In the genomic region with DNA sequence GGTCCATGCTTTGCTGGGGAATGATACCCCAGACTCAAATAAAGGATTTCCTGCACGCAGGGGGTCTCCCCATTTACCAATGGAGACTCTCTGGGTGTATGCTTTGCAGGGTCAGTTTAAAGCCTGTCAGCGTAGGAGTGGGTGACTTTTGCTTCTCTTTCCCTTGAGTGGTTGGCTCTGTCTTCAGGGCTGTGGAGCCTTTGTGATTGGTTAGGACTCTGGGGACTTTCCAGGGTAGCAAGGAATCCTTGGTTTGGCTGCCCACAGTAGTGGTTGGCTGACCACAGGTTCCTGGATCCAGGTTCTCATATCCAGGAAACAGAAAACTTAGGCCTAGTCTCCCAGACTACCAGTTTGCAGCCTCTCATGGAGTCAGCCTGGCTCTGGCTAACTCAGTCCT, we compare ENCODE assay signal across 10 mouse cellular contexts.
DNase-seq lines count a peak whose midpoint lies in the region; ATAC-seq lines count a peak whose summit lies in the region.
"Had no signal": no experiment of that assay in that cellular context is flagged by ENCODE, and none has a peak within 500 bp of the region (broad histone marks: within the 10 kb centered on the region; RNA-seq: fewer than 3 reads in every experiment).

No protein-coding gene starts in this region.

- H3K9ac ChIP-seq in kidney, embryonic 16.5 days (replicated peaks; ENCODE audit: low read length), result no peak overlapping the region
- no peak overlapping the region for H3K9ac ChIP-seq in forebrain, embryonic 13.5 days
- no peak overlapping the region for H3K9ac ChIP-seq in midbrain, embryonic 12.5 days (replicated peaks)

- DNase-seq in kidney, postnatal 25 days, result no peak
- DNase-seq in embryonic facial prominence, embryonic 10.5 days (ENCODE audit: low spot score), result no peak
- DNase-seq in cerebellum, adult 8-10 months, result no peak
- no peak for DNase-seq in left cerebral cortex, adult 9 months (ENCODE audit: low spot score in 2 of 2)

- no peaks in the 10 kb centered on the region for H3K27me3 ChIP-seq in kidney, embryonic 16.5 days (ENCODE audit: insufficient read depth, low read length)
- H3K27me3 ChIP-seq in embryonic facial prominence, embryonic 10.5 days (replicated peaks; ENCODE audit: low read depth, poor library complexity, severe bottlenecking), result no peaks in the 10 kb centered on the region
- no peaks in the 10 kb centered on the region for H3K27me3 ChIP-seq in forebrain, embryonic 13.5 days
- no peaks in the 10 kb centered on the region for H3K27me3 ChIP-seq in midbrain, embryonic 12.5 days
- H3K27me3 ChIP-seq: Patski had no signal

- peak overlapping the region; percentile 11; the same call in 1 of the 2 replicates for H3K27ac ChIP-seq in kidney, embryonic 16.5 days (ENCODE audit: low read length)
- H3K27ac ChIP-seq in embryonic facial prominence, embryonic 10.5 days (replicated peaks), result peak overlapping the region; percentile 81
- H3K27ac ChIP-seq in forebrain, embryonic 13.5 days, result peak overlapping the region; percentile 88
- H3K27ac ChIP-seq in midbrain, embryonic 12.5 days (replicated peaks), result peak overlapping the region; percentile 78; the same call in 1 of the 2 replicates

- peaks cover 18% of the 10 kb centered on the region for H3K4me1 ChIP-seq in kidney, embryonic 16.5 days (ENCODE audit: insufficient read depth, low read length)
- H3K4me1 ChIP-seq in embryonic facial prominence, embryonic 10.5 days, result peaks cover 25% of the 10 kb centered on the region
- H3K4me1 ChIP-seq in forebrain, embryonic 13.5 days, result peaks cover 28% of the 10 kb centered on the region
- H3K4me1 ChIP-seq in midbrain, embryonic 12.5 days, result peaks cover 23% of the 10 kb centered on the region

- peak; percentile 33; the same call in 1 of the 2 replicates for ATAC-seq in kidney, embryonic 16.5 days (ENCODE audit: low FRiP score, low TSS enrichment)
- no peak for ATAC-seq in forebrain, embryonic 13.5 days
- ATAC-seq in midbrain, embryonic 12.5 days (ENCODE audit: low FRiP score, low read depth), result no peak
- no peak for ATAC-seq in granulocyte monocyte progenitor cell, adult 5-6 weeks (replicated peaks; ENCODE audit: poor library complexity, severe bottlenecking)
- ATAC-seq: inflammation-experienced regulatory T-cells, adult 6 months had no signal

- no peaks in the 10 kb centered on the region for H3K36me3 ChIP-seq in kidney, embryonic 16.5 days (ENCODE audit: insufficient read depth, low read length)
- peaks cover 5% of the 10 kb centered on the region; the same call in 1 of the 2 replicates for H3K36me3 ChIP-seq in embryonic facial prominence, embryonic 10.5 days (replicated peaks)
- H3K36me3 ChIP-seq in forebrain, embryonic 13.5 days (ENCODE audit: poor library complexity, severe bottlenecking), result no peaks in the 10 kb centered on the region
- H3K36me3 ChIP-seq in midbrain, embryonic 12.5 days, result no peaks in the 10 kb centered on the region

- H3K4me3 ChIP-seq in kidney, embryonic 16.5 days (ENCODE audit: low read length), result no peak overlapping the region
- H3K4me3 ChIP-seq in embryonic facial prominence, embryonic 10.5 days, result no peak overlapping the region
- H3K4me3 ChIP-seq in forebrain, embryonic 13.5 days, result no peak overlapping the region
- no peak overlapping the region for H3K4me3 ChIP-seq in midbrain, embryonic 12.5 days

- H3K4me2 ChIP-seq in kidney, embryonic 16.5 days (replicated peaks; ENCODE audit: low read depth, low read length), result no peak overlapping the region
- no peak overlapping the region for H3K4me2 ChIP-seq in forebrain, embryonic 13.5 days
- no peak overlapping the region for H3K4me2 ChIP-seq in midbrain, embryonic 12.5 days (replicated peaks)

- 79% methylated on average over 2 of the region's 2 CpGs for WGBS in kidney, embryonic 16.5 days
- 86% methylated on average over 2 of the region's 2 CpGs for WGBS in embryonic facial prominence, embryonic 10.5 days
- WGBS in forebrain, embryonic 13.5 days, result 85% methylated on average over 2 of the region's 2 CpGs
- WGBS in midbrain, embryonic 12.5 days, result 79% methylated on average over 2 of the region's 2 CpGs

- no peaks in the 10 kb centered on the region for H3K9me3 ChIP-seq in kidney, embryonic 16.5 days (ENCODE audit: low read length)
- no peaks in the 10 kb centered on the region for H3K9me3 ChIP-seq in embryonic facial prominence, embryonic 10.5 days
- H3K9me3 ChIP-seq in forebrain, embryonic 13.5 days (replicated peaks), result no peaks in the 10 kb centered on the region
- H3K9me3 ChIP-seq in midbrain, embryonic 12.5 days, result no peaks in the 10 kb centered on the region

Comparison
In these comparisons a context has a peak if more than half of its experiments do, and no peak if none do; other contexts are left out.
1. H3K27ac ChIP-seq: peak in every context shown above with its lines; median percentile 88 in forebrain, embryonic 13.5 days; 81 in embryonic facial prominence, embryonic 10.5 days; 78 in midbrain, embryonic 12.5 days; 11 in kidney, embryonic 16.5 days.